Mouse (Mus musculus) bone marrow, adult 2 months (tissue): Measurements from ENCODE around the gene Gdi1.

Experiments
- CTCF ChIP-seq: fragments of 200-500 bp; IDR thresholded peaks from 2 replicates; pipeline ENCODE4 v1.5.1; 2011; ENCODE audit warnings: low read length, control low read depth; ENCODE audit not compliant: control insufficient read depth, insufficient read depth
- POLR2A ChIP-seq: fragments of 200-500 bp; IDR thresholded peaks from 2 replicates; pipeline ENCODE4 v1.6.1; 2011; ENCODE audit warnings: low read depth, mild to moderate bottlenecking, control low read depth, low read length, borderline replicate concordance; ENCODE audit not compliant: control insufficient read depth

- TF ChIP-seq CTCF, result no peak
- TF ChIP-seq POLR2A, result no peak
Measured at GRCm38 (mm10) chrX:74330166-74330930, 25.6 kb downstream of the Gdi1 start.
